Mouse (Mus musculus) MEL (cell line): ENCODE results near the gene Brpf3. TPM values are rescaled to one million over a fixed set of nuclear protein-coding genes. Genes with fewer than 3 reads are reported as not detected.

ENCODE experiments used
- DNase-seq: peaks from one replicate; pipeline ENCODE4 v3.0.0; 2011; ENCODE audit warnings: low read depth, low spot score
- H3K27ac ChIP-seq: 2 replicates; pipeline ENCODE4 v1.5.1; 2012; ENCODE audit warnings: low read depth, mild to moderate bottlenecking, control low read depth, low read length, moderate library complexity; ENCODE audit not compliant: control insufficient read depth
- H3K27me3 ChIP-seq, 2 experiments: fragments of 150-350 bp in 1 of 2; sonication (generic) in 1 of 2; 2 replicates each; pipeline ENCODE4 v1.6.1; 2012; ENCODE audit warnings: low read length in 2 of 2, mild to moderate bottlenecking in 2 of 2, improper control_type of control experiment in 1 of 2, moderate library complexity in 1 of 2; ENCODE audit not compliant: insufficient read depth in 2 of 2, control insufficient read depth in 1 of 2
- H3K36me3 ChIP-seq, 2 experiments: 2 replicates each; pipeline ENCODE4 v1.6.1; 2012 to 2014; ENCODE audit warnings: low read length in 2 of 2, improper control_type of control experiment in 1 of 2, inconsistent platforms in 1 of 2, mild to moderate bottlenecking in 1 of 2; ENCODE audit not compliant: insufficient read depth in 2 of 2, control insufficient read depth in 1 of 2
- H3K4me1 ChIP-seq, 2 experiments: fragments of 150-350 bp in 1 of 2; sonication (generic) in 1 of 2; 2 replicates each; pipeline ENCODE4 v1.6.1; 2012; ENCODE audit warnings: low read length in 2 of 2, improper control_type of control experiment in 1 of 2, mild to moderate bottlenecking in 1 of 2; ENCODE audit not compliant: insufficient read depth in 2 of 2, control insufficient read depth in 1 of 2
- H3K4me3 ChIP-seq, 2 experiments: fragments of 150-350 bp in 1 of 2; sonication (generic) in 1 of 2; 2 replicates each; pipeline ENCODE4 v1.5.1; 2012; ENCODE audit warnings: low read depth in 2 of 2, low read length in 2 of 2, mild to moderate bottlenecking in 2 of 2, moderate library complexity in 2 of 2, control low read depth in 1 of 2, improper control_type of control experiment in 1 of 2; ENCODE audit not compliant: control insufficient read depth in 1 of 2, insufficient read depth in 1 of 2
- H3K79me2 ChIP-seq: 2 replicates; pipeline ENCODE4 v1.6.1; 2012; ENCODE audit warnings: mild to moderate bottlenecking, low read length, moderate library complexity; ENCODE audit not compliant: control insufficient read depth, poor library complexity, insufficient read depth
- H3K9ac ChIP-seq: 2 replicates; pipeline ENCODE4 v1.6.1; 2012; ENCODE audit warnings: low read depth, mild to moderate bottlenecking, control low read depth, low read length, moderate library complexity; ENCODE audit not compliant: control insufficient read depth, poor library complexity, severe bottlenecking
- H3K9me3 ChIP-seq: fragments of 150-350 bp; sonication (generic); replicated peaks from 2 replicates; pipeline ENCODE4 v1.6.1; 2012; ENCODE audit warnings: mild to moderate bottlenecking, low read length, improper control_type of control experiment, moderate library complexity; ENCODE audit not compliant: insufficient read depth
- BHLHE40 ChIP-seq: IDR thresholded peaks from 2 replicates; pipeline ENCODE4 v1.6.1; 2012; ENCODE audit warnings: low read depth, mild to moderate bottlenecking, inconsistent platforms, low read length, improper control_type of control experiment, borderline replicate concordance
- CHD1 ChIP-seq: IDR thresholded peaks from 2 replicates; pipeline ENCODE4 v1.6.1; 2012; ENCODE audit warnings: low read depth, mild to moderate bottlenecking, inconsistent platforms, low read length, improper control_type of control experiment
- CTCF ChIP-seq, 3 experiments: IDR thresholded peaks in 2 of 3; conservative IDR thresholded peaks in 1 of 3; 2 replicates each; pipeline ENCODE4 v1.5.1; 2011 to 2012; ENCODE audit warnings: low read length in 3 of 3, low read depth in 2 of 3, mild to moderate bottlenecking in 2 of 3, improper control_type of control experiment in 1 of 3, inconsistent platforms in 1 of 3, mixed read lengths in 1 of 3, moderate library complexity in 1 of 3; ENCODE audit not compliant: control insufficient read depth in 1 of 3, insufficient read depth in 1 of 3, poor library complexity in 1 of 3, severe bottlenecking in 1 of 3
- ELF1 ChIP-seq: IDR thresholded peaks from 2 replicates; pipeline ENCODE4 v1.6.1; 2014; ENCODE audit warnings: low read depth, mild to moderate bottlenecking, inconsistent platforms, low read length, improper control_type of control experiment, moderate library complexity
- ETS1 ChIP-seq: IDR thresholded peaks from 2 replicates; pipeline ENCODE4 v1.6.1; 2012; ENCODE audit warnings: low read depth, mild to moderate bottlenecking, inconsistent platforms, low read length, improper control_type of control experiment, moderate library complexity
- GATA1 ChIP-seq: IDR thresholded peaks from 2 replicates; pipeline ENCODE4 v1.6.1; 2011; ENCODE audit warnings: low read depth, low read length, improper control_type of control experiment
- KAT2A ChIP-seq: conservative IDR thresholded peaks from 2 replicates; pipeline ENCODE4 v1.6.1; 2012; ENCODE audit warnings: low read depth, low read length, improper control_type of control experiment, inconsistent platforms
- MEF2A ChIP-seq: IDR thresholded peaks from 2 replicates; pipeline ENCODE4 v1.6.1; 2014; ENCODE audit warnings: low read depth, mild to moderate bottlenecking, inconsistent platforms, low read length, improper control_type of control experiment; ENCODE audit not compliant: poor library complexity, insufficient replicate concordance, severe bottlenecking; ENCODE audit errors: extremely low read depth
- MYB ChIP-seq: IDR thresholded peaks from 2 replicates; pipeline ENCODE4 v1.6.1; 2011; ENCODE audit warnings: mild to moderate bottlenecking, low read depth, low read length, improper control_type of control experiment
- MYC ChIP-seq: IDR thresholded peaks from 2 replicates; pipeline ENCODE4 v1.6.1; 2011; ENCODE audit warnings: low read depth, mild to moderate bottlenecking, low read length, improper control_type of control experiment, moderate library complexity
- POLR2A ChIP-seq, 2 experiments: IDR thresholded peaks; 2 replicates each; pipeline ENCODE4 v1.6.1; 2011 to 2012; ENCODE audit warnings: low read length in 2 of 2, mild to moderate bottlenecking in 2 of 2, control low read depth in 1 of 2, improper control_type of control experiment in 1 of 2, low read depth in 1 of 2, moderate library complexity in 1 of 2; ENCODE audit not compliant: control insufficient read depth in 1 of 2, insufficient read depth in 1 of 2, poor library complexity in 1 of 2
- POLR2AphosphoS5 ChIP-seq: IDR thresholded peaks from 2 replicates; pipeline ENCODE4 v1.6.1; 2012; ENCODE audit warnings: low read depth, borderline replicate concordance, mild to moderate bottlenecking, inconsistent platforms, low read length, moderate library complexity, mixed read lengths
- RAD21 ChIP-seq: IDR thresholded peaks from 2 replicates; pipeline ENCODE4 v1.6.1; 2011; ENCODE audit warnings: mild to moderate bottlenecking, low read depth, low read length, improper control_type of control experiment
- RCOR1 ChIP-seq: IDR thresholded peaks from 2 replicates; pipeline ENCODE4 v1.6.1; 2012; ENCODE audit warnings: low read depth, mild to moderate bottlenecking, inconsistent platforms, low read length, improper control_type of control experiment
- SIN3A ChIP-seq: IDR thresholded peaks from 2 replicates; pipeline ENCODE4 v1.6.1; 2012; ENCODE audit warnings: low read length, improper control_type of control experiment, inconsistent platforms
- SMC3 ChIP-seq: IDR thresholded peaks from 2 replicates; pipeline ENCODE4 v1.6.1; 2011; ENCODE audit warnings: low read depth, low read length, improper control_type of control experiment
- TAL1 ChIP-seq: IDR thresholded peaks from 2 replicates; pipeline ENCODE4 v1.6.1; 2012; ENCODE audit warnings: mild to moderate bottlenecking, inconsistent platforms, low read length, moderate library complexity, mixed read lengths
- ZC3H11A ChIP-seq: IDR thresholded peaks from 2 replicates; pipeline ENCODE4 v1.6.1; 2012; ENCODE audit warnings: low read depth, mild to moderate bottlenecking, inconsistent platforms, low read length, improper control_type of control experiment
- ZKSCAN1 ChIP-seq: IDR thresholded peaks from 2 replicates; pipeline ENCODE4 v1.6.1; 2012; ENCODE audit warnings: low read depth, mild to moderate bottlenecking, inconsistent platforms, low read length, improper control_type of control experiment, moderate library complexity
- polyA plus RNA-seq, 2 experiments: library from polyadenylated mRNA; stranded (reverse) in 1 of 2; unstranded in 1 of 2; fragments of >175 nt in 1 of 2; fragments of >200 nt in 1 of 2; gene quantifications; 2 replicates each; pipeline versions ENCODE4 v1.2.1 to v1.2.4; 2012; ENCODE audit warnings: low replicate concordance in 2 of 2, low read depth in 1 of 2; ENCODE audit not compliant: insufficient read length in 2 of 2, insufficient read depth in 1 of 2, missing spikeins in 1 of 2
- total RNA-seq: library from RNA; depleted of rRNA; stranded (reverse); fragments of 300-350 nt; gene quantifications from 2 replicates; pipeline ENCODE4 v1.2.3, GENCODE M21; 2012

Brpf3 gene
- total and polyA plus RNA-seq, 3 experiments: 1.7 to 23.7 TPM; not detected in 1

DNA sequence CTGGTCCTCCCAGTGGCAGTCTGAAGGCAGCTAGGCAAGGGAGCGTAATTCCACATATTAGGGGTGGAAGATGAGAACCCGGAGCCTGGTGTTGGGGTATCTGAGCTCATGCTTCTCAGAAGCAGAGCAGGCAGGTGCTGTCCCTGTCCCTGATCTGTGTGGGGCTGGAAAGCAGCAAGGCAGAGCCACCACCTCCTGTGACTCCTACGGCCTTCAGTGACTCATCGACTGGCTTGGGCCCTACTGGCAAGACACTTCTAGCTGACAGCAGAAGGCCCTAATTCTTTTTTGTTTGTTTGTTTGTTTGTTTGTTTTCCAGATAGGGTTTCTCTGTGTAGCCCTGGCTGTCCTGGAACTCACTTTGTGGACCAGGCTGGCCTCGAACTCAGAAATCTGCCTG lies 49.6 kb downstream of the Brpf3 start:
- Histone ChIP-seq H3K79me2 (no peaks in the 10 kb centered on the region), H3K27ac (no peak overlapping the region), H3K9ac (no peak overlapping the region), H3K27me3 (no peaks in the 10 kb centered on the region), H3K36me3 (peaks cover 0 to 9% of the 10 kb centered on the region in 2 experiments; a peak in 2 of 4 replicates), H3K4me3 (no peak overlapping the region), H3K4me1 (peaks cover 5 to 12% of the 10 kb centered on the region in 2 experiments), H3K9me3 (no peaks in the 10 kb centered on the region)
- no peak for DNase-seq
- TF ChIP-seq POLR2AphosphoS5: no peak
- TF ChIP-seq MYC: no peak
- no peak for TF ChIP-seq POLR2A (IDR thresholded peaks at IDR 0.05; ENCODE audit: control insufficient read depth in 1 of 2, insufficient read depth in 1 of 2, low read depth in 1 of 2, low read length in 2 of 2, poor library complexity in 1 of 2)

- TF ChIP-seq MEF2A (no peak), CHD1 (no peak), POLR2AphosphoS5 (no peak), MYB (no peak), ETS1 (no peak), ZC3H11A (no peak), MYC (no peak), SIN3A (no peak), ZKSCAN1 (no peak), GATA1 (no peak), KAT2A (no peak), BHLHE40 (no peak), TAL1 (no peak)
- Histone ChIP-seq H3K27ac (no peak overlapping the region), H3K4me1 (no peaks in the 10 kb centered on the region), H3K36me3 (no peaks in the 10 kb centered on the region), H3K27me3 (no peaks in the 10 kb centered on the region; a peak in 1 of 4 replicates), H3K9me3 (no peaks in the 10 kb centered on the region), H3K4me3 (no peak overlapping the region), H3K9ac (no peak overlapping the region), H3K79me2 (no peaks in the 10 kb centered on the region)
- no peak for DNase-seq
Observed at GRCm38 (mm10) chr17:28854377-28854776, 53.5 kb downstream of the Brpf3 start.

- H3K9ac ChIP-seq: no peak overlapping the region
- TF ChIP-seq RCOR1: no peak
- TF ChIP-seq ZC3H11A: peak; percentile 49; the same call in 1 of the 2 replicates
- peak; percentile 78 for TF ChIP-seq SMC3
- TF ChIP-seq RAD21: peak; percentile 72
- TF ChIP-seq CTCF (IDR thresholded peaks at IDR 0.05 in 2 of 3, conservative IDR thresholded peaks at IDR 0.05 in 1 of 3; ENCODE audit: control insufficient read depth in 1 of 3, insufficient read depth in 1 of 3, low read depth in 2 of 3, low read length in 3 of 3, poor library complexity in 1 of 3, severe bottlenecking in 1 of 3): peak; percentile 60 to 89 (median 86)
- TF ChIP-seq MYC: 0 out of 2 replicates have a peak, but pooled peaks have one; percentile 38
- TF ChIP-seq ELF1: no peak
- no peak overlapping the region for H3K27ac ChIP-seq
- peak; percentile 82 for DNase-seq
- no peaks in the 10 kb centered on the region for H3K4me1 ChIP-seq
- H3K4me3 ChIP-seq: no peak overlapping the region
- H3K79me2 ChIP-seq: no peaks in the 10 kb centered on the region
- no peaks in the 10 kb centered on the region for H3K9me3 ChIP-seq
- no peaks in the 10 kb centered on the region for H3K36me3 ChIP-seq
- H3K27me3 ChIP-seq: no peaks in the 10 kb centered on the region; a peak in 1 of 4 replicates
Observed at GRCm38 (mm10) chr17:28855166-28855885, 54.4 kb downstream of the Brpf3 start.
